Mouse (Mus musculus): Measurements from ENCODE around the gene Zfp42. TPM values are rescaled to one million over a fixed set of nuclear protein-coding genes. Genes with fewer than 3 reads are reported as not detected.

Gene Zfp42
- polyA plus RNA-seq, 1 experiment from 2014 or later, result not detected

Other genes with a start within 250 kb of the Zfp42 start
- gene Triml1, start 165.5 kb downstream of the Zfp42 start, polyA plus RNA-seq (2014; fragmentation: Nextera tagmentation; extraction: Ambion mirVana), result not detected in 2 replicates
- not detected in 2 replicates for gene Triml2, start 126.4 kb downstream of the Zfp42 start, polyA plus RNA-seq (2014; fragmentation: Nextera tagmentation; extraction: Ambion mirVana)
- gene Adam26b, start 221.1 kb upstream of the Zfp42 start, polyA plus RNA-seq (2014; fragmentation: Nextera tagmentation; extraction: Ambion mirVana), result not detected in 2 replicates